Mouse (Mus musculus) retina, postnatal 1 day (tissue): ENCODE results near the gene Slc25a21.
A peak's percentile ranks its signal among the peaks of the same experiment; 100 is the strongest.

ENCODE experiments used
- DNase-seq: peaks from one replicate; pipeline ENCODE4 v3.0.0-alpha.2; 2012

Gene Slc25a21

DNA sequence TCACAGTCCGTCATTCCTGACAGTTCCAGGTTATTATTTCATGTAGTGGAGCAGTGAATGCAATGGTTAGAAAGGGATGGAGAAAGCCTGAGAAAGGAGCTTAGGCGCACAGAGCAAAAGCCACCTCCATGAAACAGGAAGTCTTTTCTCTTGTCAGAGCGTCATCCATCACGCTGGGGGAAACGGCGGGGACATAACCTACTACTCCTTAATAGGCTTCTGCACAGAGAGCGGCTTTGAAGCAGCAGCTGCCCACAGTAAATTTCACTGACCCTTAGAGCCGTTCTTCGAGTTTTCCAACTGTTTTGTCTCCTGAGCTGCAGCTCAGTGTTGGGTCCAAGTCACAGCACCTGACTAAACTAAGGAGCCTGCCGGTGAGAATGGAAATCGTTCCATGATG lies 188.3 kb downstream of the Slc25a21 start:
- no peak for DNase-seq

DNA sequence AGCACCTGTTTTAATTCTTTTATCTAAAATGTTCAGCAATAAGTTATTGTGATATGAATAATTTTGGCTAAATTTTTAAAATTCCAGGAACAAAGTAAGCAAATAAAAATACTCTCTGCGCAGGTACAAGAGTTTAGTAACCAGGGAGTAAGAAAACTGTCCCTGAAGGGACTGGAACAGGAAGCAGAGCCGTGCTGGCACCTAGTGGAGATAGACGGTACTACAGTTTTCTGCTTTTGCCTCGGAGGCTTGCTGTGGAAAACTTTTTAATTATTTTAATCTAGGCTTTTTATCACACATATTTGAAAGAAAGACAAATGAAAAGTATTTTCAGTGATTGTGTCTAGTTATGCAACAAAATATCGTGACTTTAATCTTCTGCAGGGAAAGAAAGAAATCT lies 211.2 kb downstream of the Slc25a21 start:
- DNase-seq: peak; percentile 62

DNA sequence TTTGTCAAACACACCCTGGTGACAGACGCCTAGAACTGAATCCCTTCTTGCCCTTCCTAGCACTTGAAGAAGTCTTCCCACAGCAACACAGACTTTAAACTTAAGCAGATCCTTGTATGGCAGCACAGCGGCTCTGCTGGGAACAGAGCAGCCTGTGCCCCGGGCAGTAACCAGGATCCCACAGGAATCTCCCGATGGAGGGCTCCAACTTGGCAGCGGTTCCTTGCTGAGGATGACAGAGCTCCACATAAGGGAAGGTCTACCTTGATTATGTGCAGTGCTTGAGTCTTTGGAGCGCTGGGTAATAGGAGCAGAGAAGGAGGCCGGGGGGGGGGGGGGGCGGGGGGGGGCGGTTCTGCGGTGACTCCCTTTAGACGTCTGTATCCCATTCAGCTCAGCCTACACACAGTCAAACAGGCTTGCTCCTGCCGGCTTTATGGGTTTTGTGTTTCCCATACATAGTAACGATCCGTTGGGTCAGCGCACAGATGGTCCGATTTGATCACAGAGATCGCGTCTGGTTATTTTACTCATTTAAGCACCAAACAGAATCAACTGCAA lies 215.1 kb downstream of the Slc25a21 start:
- DNase-seq: no peak

DNA sequence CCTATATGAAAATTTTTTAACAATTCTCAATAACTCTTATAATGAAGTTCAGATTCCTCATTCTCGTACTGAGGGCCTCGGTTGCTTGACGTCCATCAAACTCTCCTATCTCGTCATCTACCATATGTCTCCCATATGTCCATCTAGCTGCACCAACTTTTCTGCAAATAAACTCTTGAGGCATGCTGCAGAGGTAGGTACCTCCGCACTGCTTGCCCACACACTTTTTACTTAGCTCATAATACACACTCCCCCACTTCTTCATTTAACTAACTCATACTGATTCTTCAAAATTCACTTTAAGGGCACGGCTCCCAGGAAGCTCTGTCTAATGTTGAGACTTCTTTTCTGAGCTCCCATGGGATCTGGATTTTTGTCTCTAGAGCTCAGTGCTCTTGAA lies 222.0 kb downstream of the Slc25a21 start:
- DNase-seq: no peak

DNA sequence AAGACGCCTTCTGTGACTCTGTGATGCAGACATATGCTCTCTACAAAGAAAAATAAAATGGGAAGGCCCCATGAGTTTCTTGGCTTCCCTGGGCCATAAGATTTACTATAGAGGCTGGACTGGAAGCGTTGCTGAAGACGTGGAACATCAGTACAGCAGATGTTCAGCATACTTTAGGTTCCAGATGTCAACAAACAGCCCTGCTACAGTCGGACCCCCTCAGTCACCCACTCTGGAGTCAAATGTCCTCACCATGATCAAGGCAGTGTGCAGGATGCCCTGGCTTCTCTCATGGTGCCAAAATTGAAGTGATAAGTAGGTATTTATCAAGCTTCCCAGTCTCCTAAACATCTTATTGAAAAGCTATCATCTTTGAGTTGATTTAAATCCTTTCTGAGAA lies 234.0 kb downstream of the Slc25a21 start:
- DNase-seq: no peak

DNA sequence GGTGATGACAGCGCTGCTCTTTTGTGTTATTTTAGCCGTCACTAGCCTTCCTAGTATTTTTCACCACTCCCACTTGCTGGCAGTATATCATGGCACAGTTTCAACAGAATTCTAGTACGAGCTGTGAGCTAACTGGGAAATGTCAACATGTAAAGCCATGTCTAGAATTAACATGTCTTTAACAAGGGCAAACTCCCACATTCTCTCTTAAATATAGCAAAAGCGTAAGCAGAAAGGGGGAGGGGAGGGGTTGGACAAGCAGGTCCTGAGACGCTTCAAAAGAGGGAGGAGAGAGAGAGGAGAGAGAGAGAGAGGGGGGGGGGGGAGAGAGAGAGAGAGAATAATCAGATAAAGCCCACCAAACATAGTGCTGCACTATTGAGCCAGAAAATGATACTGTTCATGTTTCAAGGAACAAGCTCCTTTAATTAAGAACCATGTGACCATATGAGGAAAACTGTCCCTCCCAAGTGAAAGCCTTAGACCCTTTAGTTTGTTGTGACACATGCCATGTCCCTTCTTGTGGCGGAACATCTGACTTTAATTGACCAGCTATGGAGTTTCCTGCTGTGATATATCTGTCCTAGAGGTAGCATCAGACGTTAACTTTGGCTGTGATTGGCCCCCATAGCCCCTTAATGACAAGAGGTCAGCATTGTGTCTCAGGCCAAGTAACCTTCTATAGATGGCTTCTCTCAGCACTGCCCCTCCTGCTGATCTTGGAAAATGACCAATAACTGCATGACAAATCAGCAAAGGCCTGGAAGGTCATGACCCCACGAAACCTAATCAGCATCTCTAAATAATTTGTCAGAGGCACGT lies 237.8 kb downstream of the Slc25a21 start:
- DNase-seq: peak; percentile 7

DNA sequence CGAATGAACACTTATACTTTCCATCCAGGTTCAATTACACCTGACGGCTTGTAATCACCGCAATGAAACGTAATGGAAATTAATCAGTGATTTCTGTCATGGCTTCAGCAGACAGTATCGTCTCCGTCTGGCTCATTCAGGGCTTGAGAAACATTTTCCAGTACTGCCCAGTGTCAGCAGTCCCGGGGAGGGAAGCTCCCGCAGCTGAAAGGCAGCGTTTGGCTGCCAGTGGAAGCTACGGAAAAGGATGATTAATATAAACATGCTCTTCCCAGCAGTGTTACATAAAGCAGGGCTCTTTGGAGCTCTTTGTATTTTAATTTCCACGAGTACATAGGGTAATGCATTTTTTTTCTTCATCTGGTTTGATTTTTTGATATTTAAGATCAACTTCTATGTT lies 239.0 kb downstream of the Slc25a21 start:
- no peak for DNase-seq

DNA sequence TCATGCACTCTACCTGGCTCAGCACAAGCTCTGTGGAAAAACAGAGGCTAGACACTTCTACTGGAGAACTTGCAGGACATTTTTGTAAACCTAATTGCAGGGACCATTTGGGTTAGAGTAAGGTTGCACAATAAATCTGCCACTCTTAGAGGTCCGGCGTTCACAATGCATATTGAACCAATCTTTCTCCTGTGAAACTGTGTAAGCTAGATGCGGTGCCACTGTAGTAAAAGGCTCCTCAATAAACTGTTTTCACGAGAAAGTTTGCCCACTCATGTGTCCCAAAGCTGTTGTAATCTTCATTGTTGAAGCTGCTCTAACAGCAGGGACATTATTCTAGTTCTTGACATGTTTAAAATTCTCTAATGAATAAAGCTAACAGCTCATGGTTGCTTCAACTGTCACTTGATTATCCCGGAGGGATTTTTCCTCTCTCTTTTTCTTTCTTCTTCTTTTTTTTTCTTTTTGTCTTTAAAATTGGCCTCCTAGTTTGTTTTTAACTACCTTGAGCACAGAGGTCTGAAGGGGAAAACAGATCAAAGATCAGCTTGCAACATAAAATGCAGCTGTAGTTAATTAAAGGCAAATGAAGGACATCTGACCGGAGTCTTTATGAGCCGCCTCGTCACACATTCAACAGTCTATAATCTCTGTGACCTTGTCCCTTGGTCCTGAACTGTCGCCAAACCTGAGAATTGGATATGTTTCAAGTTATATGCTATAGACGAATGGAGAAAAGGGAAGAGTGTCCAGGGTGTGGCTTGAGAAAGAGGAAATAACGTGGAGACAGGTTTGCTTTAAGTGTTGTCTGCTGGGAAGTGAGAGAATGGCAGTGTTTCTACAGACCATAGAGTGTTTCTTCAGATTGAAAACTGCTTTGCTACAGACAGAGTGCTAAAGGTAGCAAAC lies 245.3 kb downstream of the Slc25a21 start:
- DNase-seq: no peak

DNA sequence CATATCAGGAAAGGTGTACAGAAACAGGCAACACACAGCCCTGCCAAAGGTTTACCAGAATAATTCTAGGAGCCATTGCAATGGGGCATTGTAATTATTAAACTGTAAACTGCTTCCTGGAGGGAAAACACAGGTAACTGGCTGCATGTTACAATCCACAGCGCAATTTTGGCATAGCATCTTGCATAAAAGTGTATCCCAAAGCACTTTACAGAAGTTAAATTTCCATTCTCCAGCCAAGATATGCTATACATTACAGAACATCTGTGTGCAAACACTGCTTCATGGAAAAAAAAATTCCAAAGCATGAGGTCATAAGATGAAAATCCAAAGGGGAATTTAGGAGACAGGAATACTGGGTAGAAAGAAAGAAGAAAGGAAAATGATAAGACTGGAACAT lies 253.0 kb downstream of the Slc25a21 start:
- DNase-seq: no peak

DNA sequence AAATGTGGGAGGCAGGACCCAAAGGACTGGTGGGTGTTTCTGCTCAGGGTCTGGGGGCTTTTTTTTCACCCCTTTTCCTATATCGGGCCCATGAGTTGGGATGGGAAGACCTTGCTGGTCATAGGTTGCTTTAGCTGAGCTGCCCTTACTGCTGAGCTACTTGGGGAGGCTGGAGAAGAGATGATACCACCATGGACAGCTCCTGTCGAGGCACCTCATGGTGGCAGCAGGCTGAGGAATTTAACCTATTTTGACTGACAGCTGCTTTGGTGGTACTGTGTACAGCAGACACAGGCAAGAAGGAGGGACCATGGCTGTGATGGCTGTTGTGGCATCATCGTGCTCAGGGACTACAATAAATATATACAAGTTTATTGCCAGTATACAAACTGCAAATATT lies 256.4 kb downstream of the Slc25a21 start:
- no peak for DNase-seq

DNA sequence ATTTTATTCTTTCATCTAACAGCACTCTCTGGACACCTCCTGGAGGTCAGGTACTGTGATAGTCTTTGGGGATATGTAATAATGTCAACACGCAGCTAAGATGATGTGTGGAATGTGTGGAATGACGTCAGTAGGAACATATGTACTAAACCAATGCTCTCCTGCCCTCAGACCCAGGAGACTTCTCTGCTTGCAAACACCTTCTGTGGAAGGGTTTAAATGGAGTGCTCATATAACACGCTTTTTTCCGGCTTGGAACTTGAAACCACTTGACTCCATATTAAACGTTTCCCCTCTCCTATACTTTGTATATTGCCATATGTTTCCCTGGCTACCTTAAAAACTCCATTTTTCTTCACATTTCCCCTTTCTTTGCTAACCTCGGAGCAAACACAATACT lies 279.1 kb downstream of the Slc25a21 start:
- DNase-seq: no peak

DNA sequence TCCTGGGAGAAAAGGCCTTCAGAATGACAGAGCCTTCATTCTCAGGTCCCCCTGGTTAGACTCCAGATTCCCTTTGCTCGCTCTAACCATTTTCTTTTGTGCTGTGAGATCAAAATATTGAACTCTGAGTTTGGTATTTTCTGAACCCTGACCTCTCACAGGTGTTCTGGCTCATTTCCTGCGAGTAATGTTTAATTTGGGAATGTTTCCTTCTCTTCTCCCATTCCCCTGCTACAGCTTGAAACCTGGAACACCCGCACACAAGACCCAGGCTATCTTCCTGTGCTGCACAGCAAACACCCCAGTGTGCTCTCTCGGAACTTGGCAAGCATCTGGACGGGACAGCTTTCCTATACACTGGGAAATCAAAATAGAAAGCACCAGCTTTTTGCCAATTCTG lies 290.8 kb downstream of the Slc25a21 start:
- no peak for DNase-seq

DNA sequence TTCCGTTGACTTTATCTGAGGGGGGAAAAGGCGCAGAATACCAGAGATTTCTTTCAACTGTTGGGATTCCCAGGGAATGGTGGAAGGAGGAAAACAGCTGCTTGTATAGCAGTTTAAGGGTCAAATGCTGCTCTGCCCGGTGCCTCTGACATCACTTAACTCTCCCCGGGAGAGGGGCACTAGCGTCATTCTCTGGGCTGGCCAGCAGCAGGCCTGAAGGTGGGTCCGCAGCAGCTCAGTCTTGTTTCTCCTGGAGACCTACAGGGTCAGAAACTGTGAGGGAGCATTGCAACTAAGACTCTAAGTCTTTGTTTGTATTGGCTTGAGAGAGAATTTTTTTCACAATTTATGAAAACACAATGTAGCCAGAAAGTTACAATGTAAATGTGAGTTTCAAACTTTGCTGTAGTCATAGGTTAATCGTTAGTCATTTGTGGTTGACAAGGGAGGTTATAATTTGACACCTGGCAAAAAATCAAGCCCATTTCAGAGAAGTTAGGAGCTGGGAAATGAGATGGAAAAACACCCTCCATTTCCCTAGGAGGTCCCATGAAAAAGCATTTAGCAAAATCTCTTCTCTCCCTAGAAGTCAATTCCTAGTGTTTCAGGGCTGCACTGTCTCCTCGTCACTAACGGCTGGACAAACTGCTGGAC lies 291.5 kb downstream of the Slc25a21 start:
- DNase-seq: no peak

DNA sequence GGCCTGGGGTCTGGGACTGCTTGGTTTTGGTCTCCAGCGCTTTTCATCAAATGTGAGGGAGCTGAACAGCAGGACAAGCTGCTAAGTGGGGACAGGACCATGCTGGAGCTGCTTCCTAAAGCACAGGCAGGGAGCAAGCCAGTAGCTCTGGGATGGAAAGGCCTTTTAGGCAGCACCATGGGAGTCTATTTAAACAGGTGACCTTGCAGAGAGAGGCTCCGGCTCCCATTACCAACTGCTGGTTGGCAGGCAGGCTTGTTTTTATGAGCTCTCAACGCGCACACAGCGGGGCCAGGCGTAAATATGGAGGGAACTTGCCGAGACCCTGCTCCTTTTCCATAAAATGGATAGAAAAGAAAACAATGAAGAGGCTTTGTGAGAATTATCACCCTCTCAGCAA lies 292.1 kb downstream of the Slc25a21 start:
- no peak for DNase-seq

DNA sequence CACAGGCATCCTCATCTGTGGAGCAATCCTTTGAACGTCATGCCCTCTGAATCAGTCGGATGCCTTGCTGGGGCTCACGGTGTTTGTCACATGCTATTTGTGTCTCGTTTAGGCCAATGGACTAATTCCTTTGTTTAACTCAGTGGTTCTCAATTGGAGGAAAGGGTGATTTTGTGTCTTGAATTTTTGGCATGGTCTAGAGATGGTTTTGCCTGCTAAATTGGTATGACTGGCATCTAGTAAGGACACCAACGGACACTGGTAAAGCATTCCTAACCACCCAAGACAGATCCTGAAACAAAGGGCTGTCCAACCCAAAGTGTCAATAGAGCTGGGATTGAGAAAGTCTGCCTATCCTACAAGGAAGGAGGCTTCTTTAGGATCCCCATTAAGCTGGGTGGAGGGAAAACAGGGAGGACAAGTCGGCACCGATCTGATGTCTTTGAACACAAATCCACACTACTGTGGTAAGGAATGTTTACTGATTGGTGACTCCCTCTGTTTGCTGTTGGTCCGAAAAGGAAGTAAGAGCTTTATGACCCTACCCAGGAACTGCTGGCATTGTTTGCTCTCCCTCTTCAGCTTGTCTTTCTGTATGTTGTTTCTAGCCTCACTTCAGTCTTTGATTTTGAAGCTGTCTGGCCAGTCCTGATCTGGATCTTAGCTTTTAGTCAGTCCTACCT lies 294.4 kb downstream of the Slc25a21 start:
- DNase-seq: peak; percentile 11

DNA sequence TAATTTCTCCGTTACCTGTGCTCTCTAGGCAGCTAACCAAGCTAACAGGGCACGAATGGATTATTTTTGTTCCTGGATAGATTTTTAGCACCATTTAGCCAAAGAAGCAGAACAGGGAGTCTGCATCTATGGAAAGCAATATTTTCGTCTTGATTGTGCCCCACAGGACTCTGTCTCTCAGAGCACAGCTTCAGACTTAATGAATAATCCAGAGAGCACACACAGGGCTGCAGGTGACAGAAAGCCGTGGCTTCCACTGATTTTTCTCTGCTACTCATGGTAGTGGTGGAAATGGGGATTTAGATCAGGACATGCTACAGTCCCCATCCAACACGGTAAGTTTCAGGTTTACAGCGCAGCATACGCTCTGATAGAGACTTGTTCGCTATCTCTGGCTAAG lies 299.3 kb downstream of the Slc25a21 start:
- no peak for DNase-seq

DNA sequence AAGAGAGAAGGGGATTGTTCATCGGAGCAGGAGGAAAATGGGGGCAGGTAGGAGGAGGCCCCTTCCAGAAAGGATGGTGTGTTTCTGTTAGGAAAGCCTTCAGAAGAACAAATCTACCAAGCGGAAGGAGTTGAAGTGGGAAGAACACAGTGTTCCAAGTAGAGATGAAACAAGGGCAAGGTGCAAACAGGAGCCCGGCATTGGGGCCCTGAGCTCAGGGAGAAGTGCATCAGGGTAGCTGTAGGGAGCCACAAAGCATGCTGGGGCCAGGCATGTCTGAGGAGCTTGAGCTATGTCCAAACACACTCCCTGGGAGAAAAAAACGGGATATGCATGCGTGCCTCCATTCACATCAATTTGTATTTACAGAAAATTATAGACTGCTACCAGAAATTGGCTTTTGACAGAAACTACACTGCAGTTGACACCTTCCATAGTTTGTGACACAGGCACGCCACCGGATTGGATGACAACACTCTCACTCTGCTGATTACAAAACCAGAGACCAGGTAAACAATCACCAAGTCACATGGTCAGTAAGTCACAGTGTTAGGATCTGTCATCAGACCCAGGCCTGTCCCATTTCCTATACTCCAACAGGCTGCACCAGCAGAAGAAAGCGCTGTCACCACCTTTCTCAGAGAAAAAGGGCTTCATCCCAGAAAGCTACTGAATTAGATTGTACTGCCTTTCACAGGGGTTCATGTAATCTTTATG lies 299.9 kb downstream of the Slc25a21 start:
- DNase-seq: no peak

DNA sequence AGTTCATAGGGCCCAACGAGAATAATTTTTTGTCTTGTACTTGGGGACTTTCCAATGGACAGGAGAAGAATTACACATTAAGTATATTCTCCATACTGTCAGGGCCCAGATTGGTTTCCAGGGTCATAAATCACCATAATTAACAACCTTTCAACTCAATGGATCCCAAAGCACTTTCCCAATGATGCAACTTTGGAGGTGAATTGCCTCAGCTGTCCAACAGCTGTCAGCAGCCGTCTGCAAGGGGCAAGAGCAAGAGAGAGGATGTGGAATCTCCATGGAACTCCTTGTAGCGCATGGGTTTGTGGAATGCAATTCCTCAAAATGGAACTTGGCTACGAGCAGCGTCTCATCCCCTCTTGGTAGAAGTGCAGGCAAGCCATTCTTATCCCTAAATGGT lies 302.3 kb downstream of the Slc25a21 start:
- DNase-seq: no peak

DNA sequence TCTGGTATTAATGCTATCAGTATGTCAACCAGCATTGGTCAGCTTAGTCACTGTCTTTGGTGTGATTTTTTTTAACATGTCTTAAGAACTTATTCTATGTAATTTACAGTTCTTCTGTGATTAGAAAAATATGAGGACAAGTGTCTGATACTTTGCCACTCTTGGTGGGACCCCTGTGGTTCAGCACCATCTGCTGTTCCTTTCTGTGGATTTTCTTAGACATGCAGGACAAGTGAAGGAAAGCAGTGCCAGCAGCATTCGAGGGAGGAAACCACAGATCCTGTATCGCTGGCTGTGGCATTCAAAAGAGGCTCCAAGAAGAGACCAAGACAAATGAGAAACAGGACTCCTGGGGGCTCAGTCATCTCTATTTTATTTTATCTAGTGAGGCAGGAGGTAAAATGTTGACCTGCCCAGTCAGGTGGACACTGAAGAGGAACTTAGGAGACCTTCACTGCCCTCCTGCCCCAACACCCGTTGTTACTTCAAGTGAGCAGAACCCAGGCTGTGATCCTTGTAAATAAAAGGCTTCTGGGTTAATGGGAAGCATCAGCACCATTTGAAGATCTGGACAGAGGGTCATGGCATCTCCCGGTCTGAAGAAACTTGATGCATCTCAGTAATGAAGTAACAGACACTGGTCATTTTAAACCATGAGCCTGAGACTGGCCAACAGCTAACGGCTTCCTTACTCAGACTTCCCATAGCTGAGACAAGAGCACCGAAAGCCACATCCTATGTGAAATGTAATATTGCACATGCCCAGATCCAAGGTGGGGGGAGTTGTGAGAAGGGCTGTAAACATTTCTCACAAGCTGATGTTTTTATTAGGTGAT lies 306.2 kb downstream of the Slc25a21 start:
- DNase-seq: no peak

DNA sequence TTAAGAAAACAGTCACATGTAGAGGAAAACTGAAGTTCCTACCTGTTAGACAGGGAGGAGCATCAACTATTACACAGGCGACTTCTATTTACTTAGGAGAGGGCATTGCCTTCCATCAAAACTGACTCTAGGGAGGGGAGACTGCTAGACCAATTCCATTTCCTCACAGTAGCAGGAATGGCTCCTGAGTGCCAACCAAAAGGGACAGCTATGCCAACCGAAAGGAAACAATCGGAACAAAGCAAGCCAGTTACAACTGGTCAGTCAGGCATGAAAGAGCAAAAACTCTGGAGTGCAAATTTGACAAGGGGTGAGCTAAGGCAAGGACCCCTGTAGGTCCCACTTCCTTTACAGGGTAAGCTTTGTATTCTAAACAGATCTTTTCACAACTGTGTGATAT lies 319.5 kb downstream of the Slc25a21 start:
- peak; percentile 50 for DNase-seq

DNA sequence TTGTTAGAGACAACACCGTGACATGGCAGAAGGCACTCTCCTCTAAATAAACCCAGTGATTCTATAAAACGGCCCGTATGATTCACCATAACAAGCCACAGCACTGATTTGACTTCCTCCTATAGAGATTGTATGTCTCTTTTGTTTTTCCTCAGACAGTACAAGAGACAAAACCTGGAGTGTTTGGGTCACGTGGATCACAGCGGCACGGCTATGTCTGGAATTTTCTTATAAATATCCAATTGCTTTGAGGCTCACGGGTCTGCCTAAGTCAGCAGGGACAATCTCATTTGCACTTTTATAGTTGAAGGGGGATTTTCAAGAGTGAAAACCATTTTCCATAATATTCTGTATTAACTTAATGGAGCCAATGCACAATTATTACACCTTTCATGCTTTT lies 320.7 kb downstream of the Slc25a21 start:
- no peak for DNase-seq
